ENCODE assay signal across 22 mouse cellular contexts in genomic region chr5:67043932-67044331, GRCm38 (mm10). TPM values are rescaled to one million over a fixed set of nuclear protein-coding genes. Genes with fewer than 3 reads are reported as not detected.
"Had no signal": no experiment of that assay in that cellular context is flagged by ENCODE, and none has a peak within 500 bp of the region (broad histone marks: within the 10 kb centered on the region; RNA-seq: fewer than 3 reads in every experiment).

No protein-coding gene starts in this region.

- DNase-seq: lung, adult 2 months; lung, postnatal 14 days; lung, postnatal 36 days; right cerebral cortex, postnatal 14 days; thymus, adult 2 months; thymus, postnatal 25 days; thymus, postnatal 4 days had no signal

- H3K27me3 ChIP-seq: lung, embryonic 15.5 days; midbrain, embryonic 13.5 days; midbrain, embryonic 15.5 days; neural tube, embryonic 12.5 days; stomach, embryonic 15.5 days had no signal

- H3K9me3 ChIP-seq: lung, embryonic 15.5 days; megakaryocyte, embryonic 14.5 days; midbrain, embryonic 13.5 days; midbrain, embryonic 15.5 days; neural tube, embryonic 12.5 days; stomach, embryonic 15.5 days had no signal

- H3K4me2 ChIP-seq: lung, embryonic 15.5 days; midbrain, embryonic 11.5 days; midbrain, embryonic 13.5 days; midbrain, embryonic 15.5 days; neural tube, embryonic 12.5 days; stomach, embryonic 15.5 days had no signal

- H3K4me3 ChIP-seq: lung, embryonic 15.5 days; megakaryocyte, embryonic 14.5 days; midbrain, embryonic 13.5 days; midbrain, embryonic 15.5 days; neural tube, embryonic 12.5 days; stomach, embryonic 15.5 days had no signal

- H3K4me1 ChIP-seq: lung, embryonic 15.5 days; megakaryocyte, embryonic 14.5 days; midbrain, embryonic 13.5 days; midbrain, embryonic 15.5 days; neural tube, embryonic 12.5 days; stomach, embryonic 15.5 days had no signal

- H3K27ac ChIP-seq: lung, embryonic 15.5 days; macrophage; midbrain, embryonic 13.5 days; midbrain, embryonic 15.5 days; neural tube, embryonic 12.5 days; stomach, embryonic 15.5 days; stomach, postnatal 0 days had no signal

- ATAC-seq: lung, postnatal 0 days; midbrain, embryonic 13.5 days; midbrain, embryonic 15.5 days had no signal

- H3K9ac ChIP-seq: lung, embryonic 15.5 days; midbrain, embryonic 13.5 days; midbrain, embryonic 15.5 days; neural tube, embryonic 12.5 days; stomach, embryonic 15.5 days had no signal

RNA-seq across cellular contexts. Expression of gene Phox2b, which starts 55.2 kb away (rescaled TPM):
- total RNA-seq: megakaryocyte progenitor cell, adult 5-6 weeks; monocyte, adult 5-6 weeks; neutrophil, adult 5-6 weeks had no signal
- polyA plus RNA-seq: macrophage; spleen, adult 2 months; testis, adult 2 months; thymus, adult 2 months had no signal
